Mouse (Mus musculus) limb, embryonic 14.5 days (tissue): ENCODE data around the gene Wbp2nl. TPM values are rescaled to one million over a fixed set of nuclear protein-coding genes. Genes with fewer than 3 reads are reported as not detected.

Experiments used
- ATAC-seq: fragments of 200-750 bp; cut with Nextera tagmentation; 2 replicates; pipeline ENCODE4 v1.8.0; 2017; ENCODE audit warnings: low read depth, moderate number of reproducible peaks, moderate TSS enrichment; ENCODE audit not compliant: low FRiP score
- DNase-seq: peaks from one replicate; pipeline ENCODE4 v3.0.0-alpha.2; 2015; ENCODE audit warnings: low spot score
- H3K27ac ChIP-seq: fragments of 300-500 bp; sonication (generic); replicated peaks from 2 replicates; pipeline ENCODE4 v1.5.1; 2014; ENCODE audit warnings: low read depth, mild to moderate bottlenecking, low read length, moderate library complexity, mixed read lengths
- H3K27me3 ChIP-seq: fragments of 300-500 bp; sonication (generic); 2 replicates; pipeline ENCODE4 v1.6.1; 2014; ENCODE audit warnings: low read length, mixed read lengths; ENCODE audit not compliant: control insufficient read depth, insufficient read depth
- H3K36me3 ChIP-seq: fragments of 300-500 bp; sonication (generic); 2 replicates; pipeline ENCODE4 v1.6.1; 2014; ENCODE audit warnings: mild to moderate bottlenecking, low read length, moderate library complexity, mixed read lengths; ENCODE audit not compliant: control insufficient read depth, insufficient read depth
- H3K4me1 ChIP-seq: fragments of 300-500 bp; sonication (generic); 2 replicates; pipeline ENCODE4 v1.6.1; 2014; ENCODE audit warnings: antibody characterized with exemption, low read length, mixed read lengths; ENCODE audit not compliant: control insufficient read depth, insufficient read depth
- H3K4me2 ChIP-seq: fragments of 300-500 bp; sonication (generic); replicated peaks from 2 replicates; pipeline ENCODE4 v1.6.1; 2014; ENCODE audit warnings: low read depth, mild to moderate bottlenecking, low read length, moderate library complexity; ENCODE audit not compliant: severe bottlenecking
- H3K4me3 ChIP-seq: fragments of 300-500 bp; sonication (generic); replicated peaks from 2 replicates; pipeline ENCODE4 v1.5.1; 2014; ENCODE audit warnings: low read length
- H3K9ac ChIP-seq: fragments of 300-500 bp; sonication (generic); 2 replicates; pipeline ENCODE4 v1.6.1; 2014; ENCODE audit warnings: mild to moderate bottlenecking, low read depth, low read length, moderate library complexity; ENCODE audit not compliant: severe bottlenecking
- H3K9me3 ChIP-seq: fragments of 300-500 bp; sonication (generic); 2 replicates; pipeline ENCODE4 v1.6.1; 2016; ENCODE audit warnings: low read length; ENCODE audit not compliant: control insufficient read depth
- POLR2A ChIP-seq: fragments of 200-500 bp; IDR thresholded peaks from 2 replicates; pipeline ENCODE4 v1.8.0; 2012; ENCODE audit warnings: inconsistent platforms, mild to moderate bottlenecking, moderate library complexity, borderline replicate concordance; ENCODE audit not compliant: insufficient read depth, insufficient read length; ENCODE audit errors: extremely low read depth
- WGBS: fragments of 180-500 bp; shearing (Covaris S2); extraction: QIAGEN DNeasy Blood & Tissue Kit; methylation state at CpG from one replicate; pipeline ENCODE4 v1.1.7; 2014; 5-methylcytosine and 5-hydroxymethylcytosine counted together
- polyA plus RNA-seq, 2 experiments: library from polyadenylated mRNA; depleted of rRNA in 1 of 2; stranded (reverse) in 1 of 2; unstranded in 1 of 2; fragments of >200 nt; fragmentation: Nextera tagmentation in 1 of 2; extraction: Ambion mirVana in 1 of 2; gene quantifications; 2 replicates each; pipeline versions ENCODE4 v1.2.1 to v1.2.3; 2012 to 2014

Gene Wbp2nl
- 0.24 and 0.47 TPM in 2 replicates for polyA plus RNA-seq (2012; rRNA removed)
- polyA plus RNA-seq (2014; fragmentation: Nextera tagmentation; extraction: Ambion mirVana) = not detected in 2 replicates

GRCm38 (mm10) chr15:82298764-82299561 is at the start of gene Wbp2nl:
TSS of gene Wbp2nl (plus strand) at chr15:82298954.
- no peaks in the 10 kb centered on the region for H3K36me3 ChIP-seq
- H3K9ac ChIP-seq = no peak within 1 kb of the TSS
- no peak within 1 kb of the TSS for H3K4me3 ChIP-seq
- H3K4me2 ChIP-seq = 0 out of 2 replicates have a peak within 1 kb of the TSS, but pooled peaks have one; percentile 0
- DNase-seq = no peak
- no peaks in the 10 kb centered on the region for H3K27me3 ChIP-seq
- H3K9me3 ChIP-seq = no peaks in the 10 kb centered on the region
- no peak for ATAC-seq
- no peak for TF ChIP-seq POLR2A
- H3K4me1 ChIP-seq = peaks cover 3% of the 10 kb centered on the region; the same call in 1 of the 2 replicates
- 56% methylated on average over 39 of the region's 39 CpGs for WGBS
- no peak within 1 kb of the TSS for H3K27ac ChIP-seq

GRCm38 (mm10) chr15:82251579-82251978 is 47.2 kb upstream of the Wbp2nl start:
- WGBS = 94% methylated on average over 3 of the region's 3 CpGs
- H3K4me3 ChIP-seq = no peak overlapping the region
- no peak for DNase-seq
- no peak overlapping the region for H3K27ac ChIP-seq
- H3K27me3 ChIP-seq = no peaks in the 10 kb centered on the region
- no peak for ATAC-seq
- no peaks in the 10 kb centered on the region for H3K36me3 ChIP-seq
- H3K4me2 ChIP-seq = no peak overlapping the region
- H3K9me3 ChIP-seq = no peaks in the 10 kb centered on the region
- TF ChIP-seq POLR2A = no peak
- no peaks in the 10 kb centered on the region for H3K4me1 ChIP-seq
- no peak overlapping the region for H3K9ac ChIP-seq

GRCm38 (mm10) chr15:82252097-82252496 is 46.7 kb upstream of the Wbp2nl start, which contains the start of gene 1500009C09Rik:
TSS of gene 1500009C09Rik (plus strand) at chr15:82252397.
- no peaks in the 10 kb centered on the region for H3K9me3 ChIP-seq
- no peak within 1 kb of the TSS for H3K9ac ChIP-seq
- H3K27ac ChIP-seq = no peak within 1 kb of the TSS
- TF ChIP-seq POLR2A = no peak
- H3K4me2 ChIP-seq = no peak within 1 kb of the TSS
- H3K4me3 ChIP-seq = no peak within 1 kb of the TSS
- no peaks in the 10 kb centered on the region for H3K36me3 ChIP-seq
- no peak for DNase-seq
- no peak for ATAC-seq
- WGBS = 91% methylated on average over 6 of the region's 6 CpGs
- H3K27me3 ChIP-seq = no peaks in the 10 kb centered on the region
- no peaks in the 10 kb centered on the region for H3K4me1 ChIP-seq

- no peak overlapping the region for H3K4me2 ChIP-seq
- ATAC-seq (no peak), DNase-seq (no peak)
- no peak overlapping the region for H3K9ac ChIP-seq
- no peaks in the 10 kb centered on the region for H3K9me3 ChIP-seq
- no peak overlapping the region for H3K27ac ChIP-seq
- no peak overlapping the region for H3K4me3 ChIP-seq
- no peaks in the 10 kb centered on the region for H3K27me3 ChIP-seq
- no peak for TF ChIP-seq POLR2A
- 51% methylated on average over 4 of the region's 4 CpGs for WGBS
- H3K4me1 ChIP-seq = no peaks in the 10 kb centered on the region
- H3K36me3 ChIP-seq = no peaks in the 10 kb centered on the region
Observed at GRCm38 (mm10) chr15:82255248-82255647, 43.5 kb upstream of the Wbp2nl start.

GRCm38 (mm10) chr15:82255944-82256383 is 42.8 kb upstream of the Wbp2nl start:
- DNase-seq = no peak
- no peak for TF ChIP-seq POLR2A
- H3K27me3 ChIP-seq = no peaks in the 10 kb centered on the region
- no peaks in the 10 kb centered on the region for H3K4me1 ChIP-seq
- 18% methylated on average over 10 of the region's 10 CpGs for WGBS
- H3K9me3 ChIP-seq = no peaks in the 10 kb centered on the region
- no peak overlapping the region for H3K4me2 ChIP-seq
- H3K36me3 ChIP-seq = no peaks in the 10 kb centered on the region
- no peak overlapping the region for H3K4me3 ChIP-seq
- H3K27ac ChIP-seq = no peak overlapping the region
- ATAC-seq = peak; percentile 26; the same call in 1 of the 2 replicates
- no peak overlapping the region for H3K9ac ChIP-seq
